Mouse (Mus musculus) hindbrain, embryonic 16.5 days (tissue): ENCODE data around the gene Tjp2. TPM values are rescaled to one million over a fixed set of nuclear protein-coding genes. Genes with fewer than 3 reads are reported as not detected.

ENCODE experiments used
- ATAC-seq: fragments of 200-750 bp; cut with Nextera tagmentation; 2 replicates; pipeline ENCODE4 v1.8.0; 2017; ENCODE audit warnings: moderate TSS enrichment, moderate library complexity
- H3K27ac ChIP-seq: fragments of 300-500 bp; sonication (generic); 2 replicates; pipeline ENCODE4 v1.5.1; 2014; ENCODE audit warnings: low read depth, mild to moderate bottlenecking, control low read depth, low read length, moderate library complexity
- H3K27me3 ChIP-seq: fragments of 300-500 bp; sonication (generic); replicated peaks from 2 replicates; pipeline ENCODE4 v1.6.1; 2014; ENCODE audit warnings: low read length; ENCODE audit not compliant: control insufficient read depth, insufficient read depth
- H3K36me3 ChIP-seq: fragments of 300-500 bp; sonication (generic); 2 replicates; pipeline ENCODE4 v1.6.1; 2014; ENCODE audit warnings: mild to moderate bottlenecking, low read length, moderate library complexity, mixed read lengths; ENCODE audit not compliant: control insufficient read depth, insufficient read depth
- H3K4me1 ChIP-seq: fragments of 300-500 bp; sonication (generic); 2 replicates; pipeline ENCODE4 v1.6.1; 2014; ENCODE audit warnings: low read depth, low read length; ENCODE audit not compliant: control insufficient read depth, insufficient read depth
- H3K4me2 ChIP-seq: fragments of 300-500 bp; sonication (generic); 2 replicates; pipeline ENCODE4 v1.6.1; 2014; ENCODE audit warnings: mild to moderate bottlenecking, low read length, control low read depth, moderate library complexity
- H3K4me3 ChIP-seq: fragments of 300-500 bp; sonication (generic); 2 replicates; pipeline ENCODE4 v1.5.1; 2014; ENCODE audit warnings: mild to moderate bottlenecking, low read length, control low read depth, moderate library complexity
- H3K9ac ChIP-seq: fragments of 300-500 bp; sonication (generic); 2 replicates; pipeline ENCODE4 v1.6.1; 2014; ENCODE audit warnings: low read depth, mild to moderate bottlenecking, control low read depth, low read length, moderate library complexity
- H3K9me3 ChIP-seq: fragments of 300-500 bp; sonication (generic); 2 replicates; pipeline ENCODE4 v1.6.1; 2014; ENCODE audit warnings: mild to moderate bottlenecking, low read length, moderate library complexity; ENCODE audit not compliant: control insufficient read depth
- WGBS: fragments of 180-500 bp; shearing (Covaris S2); extraction: QIAGEN DNeasy Blood & Tissue Kit; methylation state at CpG from one replicate; pipeline ENCODE4 v1.1.7; 2014; 5-methylcytosine and 5-hydroxymethylcytosine counted together
- polyA plus RNA-seq: library from polyadenylated mRNA; unstranded; fragments of >200 nt; fragmentation: Nextera tagmentation; extraction: Ambion mirVana; gene quantifications from 2 replicates; pipeline ENCODE4 v1.2.1, GENCODE M21; 2015

Gene Tjp2
- polyA plus RNA-seq, 1 experiment from 2014 or later, result 10.1 TPM

DNA sequence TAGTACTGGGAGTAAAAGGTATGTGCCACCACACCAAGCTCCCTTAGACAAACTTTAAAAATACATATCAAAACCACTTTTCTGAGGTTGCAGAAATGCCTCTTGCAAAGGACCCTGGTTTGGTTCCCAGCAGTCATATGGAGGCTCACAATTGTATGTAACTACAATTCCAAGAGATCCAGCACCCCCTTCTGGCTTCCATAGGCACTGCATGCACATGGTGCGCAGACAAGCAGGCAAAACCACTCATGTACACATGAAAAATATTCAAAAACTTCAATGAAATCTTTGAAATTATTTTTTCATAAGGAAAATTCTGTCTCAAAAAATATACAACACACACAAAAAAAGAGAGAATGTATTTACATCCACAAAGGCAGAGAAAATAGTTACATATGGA, 167.9 kb downstream of the Tjp2 start:
- no peak for ATAC-seq
- H3K4me2 ChIP-seq, result no peak overlapping the region
- H3K27me3 ChIP-seq, result no peaks in the 10 kb centered on the region
- no peak overlapping the region for H3K9ac ChIP-seq
- no peaks in the 10 kb centered on the region for H3K9me3 ChIP-seq
- WGBS, result 100% methylated on average over 1 of the region's 1 CpGs
- H3K4me3 ChIP-seq, result no peak overlapping the region
- H3K36me3 ChIP-seq, result no peaks in the 10 kb centered on the region
- H3K4me1 ChIP-seq, result no peaks in the 10 kb centered on the region
- H3K27ac ChIP-seq, result no peak overlapping the region

DNA sequence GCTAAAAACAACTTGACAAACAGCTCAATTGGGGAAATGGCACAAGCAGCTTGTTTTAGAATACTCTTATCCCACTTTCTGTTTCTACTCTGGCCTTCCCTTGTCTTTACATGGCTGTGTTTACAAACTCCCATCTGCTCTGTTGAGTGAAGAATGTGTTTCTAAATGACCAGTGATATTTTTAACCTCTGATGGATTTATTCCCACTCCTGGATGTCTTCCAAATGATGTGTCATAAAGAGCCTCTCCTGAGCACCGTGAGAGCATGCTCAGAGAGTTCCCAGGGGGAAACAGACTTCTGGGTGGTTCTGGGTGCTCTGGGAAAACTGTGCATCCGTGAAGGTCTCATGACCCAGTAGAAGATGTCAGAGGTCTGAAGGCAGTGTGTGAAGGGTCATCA, 169.9 kb downstream of the Tjp2 start:
- ATAC-seq, result no peak
- Histone ChIP-seq H3K9me3 (no peaks in the 10 kb centered on the region), H3K27ac (no peak overlapping the region), H3K9ac (no peak overlapping the region), H3K4me1 (no peaks in the 10 kb centered on the region), H3K4me3 (no peak overlapping the region), H3K27me3 (no peaks in the 10 kb centered on the region), H3K36me3 (no peaks in the 10 kb centered on the region), H3K4me2 (no peak overlapping the region)
- WGBS, result 60% methylated on average over 2 of the region's 2 CpGs

DNA sequence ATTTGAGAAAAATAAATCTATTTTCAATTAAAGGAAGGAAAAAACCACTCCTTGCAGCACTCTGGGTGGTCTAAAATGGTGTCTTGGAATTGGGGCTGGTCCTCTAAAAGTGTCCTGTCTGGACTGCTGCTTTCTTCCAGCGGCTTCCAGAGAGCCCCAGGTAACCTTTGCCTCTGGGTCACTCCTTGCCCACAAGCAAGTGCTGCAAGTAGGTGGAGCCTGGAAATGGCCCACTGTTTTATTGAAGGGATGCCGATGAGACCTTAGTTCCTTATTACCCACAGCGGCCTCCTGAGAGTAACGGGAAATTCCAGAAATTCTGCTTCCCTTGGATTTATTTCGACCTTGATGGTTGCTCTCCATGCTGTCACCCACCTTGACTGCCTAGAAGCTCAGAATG, 170.6 kb downstream of the Tjp2 start:
- Histone ChIP-seq H3K9ac (no peak overlapping the region), H3K4me2 (no peak overlapping the region), H3K9me3 (no peaks in the 10 kb centered on the region), H3K27me3 (no peaks in the 10 kb centered on the region), H3K4me3 (no peak overlapping the region), H3K36me3 (no peaks in the 10 kb centered on the region), H3K27ac (no peak overlapping the region), H3K4me1 (no peaks in the 10 kb centered on the region)
- no peak for ATAC-seq
- WGBS, result 63% methylated on average over 5 of the region's 5 CpGs

DNA sequence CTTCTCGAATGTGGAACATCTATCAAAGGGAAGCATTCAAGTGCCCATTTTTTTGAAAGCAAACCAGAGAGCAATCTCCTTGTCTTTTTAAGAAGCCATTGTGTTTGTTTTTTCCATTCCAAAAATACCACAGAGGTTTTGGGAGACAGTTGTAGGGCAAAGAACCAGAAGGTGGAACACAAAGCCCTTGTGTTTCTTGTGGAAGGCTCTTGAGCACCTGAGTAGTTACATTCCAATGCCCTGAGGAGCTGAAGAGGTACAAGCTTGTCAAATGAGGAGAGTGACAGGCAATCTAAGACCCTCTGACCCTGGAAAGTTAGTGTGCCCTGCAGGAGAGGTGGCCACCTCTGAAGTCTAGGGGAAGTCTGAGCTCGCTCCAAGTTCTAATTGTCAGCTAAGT, 174.3 kb downstream of the Tjp2 start:
- H3K9ac ChIP-seq, result no peak overlapping the region
- H3K4me2 ChIP-seq, result no peak overlapping the region
- no peaks in the 10 kb centered on the region for H3K9me3 ChIP-seq
- no peak overlapping the region for H3K27ac ChIP-seq
- H3K36me3 ChIP-seq, result no peaks in the 10 kb centered on the region
- WGBS, result 79% methylated on average over 2 of the region's 2 CpGs
- ATAC-seq, result no peak
- H3K4me1 ChIP-seq, result no peaks in the 10 kb centered on the region
- no peak overlapping the region for H3K4me3 ChIP-seq
- H3K27me3 ChIP-seq, result no peaks in the 10 kb centered on the region

DNA sequence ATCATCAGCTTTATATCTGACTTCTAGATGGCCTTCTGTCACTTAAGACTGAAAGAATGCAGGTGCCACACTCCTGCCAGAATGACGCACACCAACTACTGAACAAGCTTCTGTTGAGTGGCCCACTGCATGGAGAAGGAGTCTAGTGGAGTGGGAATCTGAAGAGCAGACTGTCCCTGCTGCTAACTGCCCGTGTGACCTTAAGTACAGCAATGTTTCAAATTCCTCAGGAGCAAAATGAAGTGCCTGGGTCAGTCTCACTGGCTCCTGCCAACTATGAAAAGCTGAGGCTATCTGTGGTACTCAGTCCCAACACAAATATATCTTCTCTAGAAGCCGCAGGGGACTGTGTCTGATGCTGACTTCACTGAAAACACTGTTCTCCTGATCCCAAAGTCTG, 175.5 kb downstream of the Tjp2 start:
- H3K4me2 ChIP-seq, result no peak overlapping the region
- no peaks in the 10 kb centered on the region for H3K9me3 ChIP-seq
- H3K4me1 ChIP-seq, result no peaks in the 10 kb centered on the region
- H3K9ac ChIP-seq, result no peak overlapping the region
- H3K36me3 ChIP-seq, result no peaks in the 10 kb centered on the region
- H3K27me3 ChIP-seq, result no peaks in the 10 kb centered on the region
- H3K27ac ChIP-seq, result no peak overlapping the region
- no peak overlapping the region for H3K4me3 ChIP-seq
- ATAC-seq, result no peak
- whole genome bisulfite sequencing, result 88% methylated on average over 3 of the region's 3 CpGs

DNA sequence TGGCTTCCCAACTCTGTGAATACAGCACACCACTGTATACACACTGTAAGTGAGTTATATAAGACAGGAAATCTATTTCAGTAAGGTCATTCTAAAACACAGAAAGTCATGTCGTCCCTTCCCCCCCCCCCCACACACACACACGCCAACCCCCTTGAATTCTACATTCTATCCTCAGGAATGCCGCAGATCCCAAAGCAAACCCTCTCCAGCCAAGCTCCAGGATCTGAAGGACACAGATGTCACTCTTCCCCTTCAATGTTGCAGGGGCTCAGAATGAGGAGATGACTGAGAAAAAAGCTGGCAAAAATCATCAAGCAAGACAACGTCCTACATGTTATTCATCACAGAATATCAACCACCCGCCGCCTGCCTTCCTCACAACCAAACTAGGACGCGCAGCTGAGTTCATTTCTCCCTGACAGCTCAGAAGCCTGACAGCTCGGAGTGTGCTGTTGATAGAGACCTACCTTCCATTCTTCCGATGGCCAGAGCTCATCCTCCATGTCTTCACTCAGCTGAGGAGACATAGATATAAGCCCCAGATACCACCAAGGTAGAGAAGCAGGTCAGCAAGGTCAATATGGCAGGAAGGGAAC, 178.3 kb downstream of the Tjp2 start:
- Histone ChIP-seq H3K9me3 (no peaks in the 10 kb centered on the region), H3K4me2 (no peak overlapping the region), H3K4me1 (no peaks in the 10 kb centered on the region), H3K27ac (no peak overlapping the region), H3K27me3 (no peaks in the 10 kb centered on the region), H3K4me3 (no peak overlapping the region), H3K36me3 (no peaks in the 10 kb centered on the region), H3K9ac (no peak overlapping the region)
- 92% methylated on average over 10 of the region's 10 CpGs for WGBS
- ATAC-seq, result no peak

Other genes with a start within 250 kb of the Tjp2 start
- 1.4 and 2.7 TPM in 2 replicates for gene Fam189a2, start 194.0 kb downstream of the Tjp2 start, polyA plus RNA-seq
- 40.0 and 41.4 TPM in 2 replicates for gene Fxn, start 55.6 kb upstream of the Tjp2 start, polyA plus RNA-seq